Mouse (Mus musculus): Measurements from ENCODE around the gene Zfp619.

- TF ChIP-seq GATA1 (IDR thresholded peaks at IDR 0.05; ENCODE audit: borderline replicate concordance, low read length) (no peak), FLI1 (IDR thresholded peaks at IDR 0.05; ENCODE audit: low read length) (no peak)
Observed at GRCm38 (mm10) chr7:39523703-39524424, 6.3 kb downstream of the Zfp619 start.

All from megakaryocyte, embryonic 14.5 days (primary cell).